Mouse (Mus musculus): ENCODE data around the gene C2cd2.

DNA sequence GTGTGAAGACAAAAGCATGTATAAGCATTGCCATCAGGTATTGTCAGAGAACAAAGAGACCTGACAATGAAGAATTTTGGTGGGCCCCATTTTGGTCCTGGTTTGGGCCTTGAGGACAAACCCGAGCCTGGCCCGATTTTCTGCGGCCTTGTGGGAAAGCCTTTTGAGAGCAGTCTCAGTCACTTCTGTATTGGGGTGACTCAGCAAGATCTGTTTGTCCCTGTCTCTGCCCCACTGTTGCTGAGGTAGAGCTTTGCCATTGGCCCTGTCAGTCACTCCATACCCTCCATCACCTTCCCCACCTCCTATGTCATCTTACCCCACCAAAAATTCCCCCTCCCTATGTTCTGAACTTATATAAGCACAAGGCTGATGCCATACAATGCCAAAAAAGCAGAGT lies 15.3 kb upstream of the C2cd2 start:
- TF ChIP-seq ZNF384 (IDR thresholded peaks at IDR 0.05; ENCODE audit: low read depth, low read length) (no peak), JUND (conservative IDR thresholded peaks at IDR 0.05; ENCODE audit: low read depth, low read length) (no peak), EP300 (IDR thresholded peaks at IDR 0.05; ENCODE audit: low read length) (no peak), POLR2A (IDR thresholded peaks at IDR 0.05; ENCODE audit: low read depth, low read length) (no peak), CTCF (conservative IDR thresholded peaks at IDR 0.05 in 1 of 2, IDR thresholded peaks at IDR 0.05 in 1 of 2; ENCODE audit: low read depth in 2 of 2, low read length in 2 of 2) (no peak), TCF12 (IDR thresholded peaks at IDR 0.05; ENCODE audit: low read depth, low read length) (no peak), PAX5 (IDR thresholded peaks at IDR 0.05; ENCODE audit: low read length) (no peak), USF2 (conservative IDR thresholded peaks at IDR 0.05; ENCODE audit: low read depth, low read length) (no peak)

Measured in CH12.LX (cell line).